ENCODE assay signal across 8 mouse cellular contexts in the genomic region with DNA sequence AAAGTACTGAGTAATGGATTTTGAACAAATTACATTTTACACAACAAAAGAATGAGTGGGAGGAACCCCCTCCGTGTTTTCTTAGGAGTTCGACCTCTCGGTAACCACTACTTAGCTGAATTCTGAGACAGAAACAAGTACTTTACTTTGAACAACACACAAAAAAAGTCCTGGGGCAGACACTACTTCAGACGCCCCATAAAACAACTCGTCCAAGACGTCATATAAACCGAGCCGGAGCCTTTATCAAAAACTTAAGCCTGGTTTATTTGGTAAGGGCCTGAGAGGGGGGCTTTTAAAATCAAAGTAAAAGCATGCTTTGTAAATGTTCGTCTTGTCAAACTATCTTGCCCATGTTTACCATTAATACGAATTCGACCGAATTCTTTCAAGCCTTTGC. TPM values are rescaled to one million over a fixed set of nuclear protein-coding genes. Genes with fewer than 3 reads are reported as not detected.
DNase-seq lines count a peak whose midpoint lies in the region; ATAC-seq and TF ChIP-seq lines count a peak whose summit lies in the region.

No protein-coding gene starts in this region.

- H3K27ac ChIP-seq in kidney, postnatal 0 days = no peak overlapping the region
- no peak overlapping the region; the same call in 1 of the 2 replicates for H3K27ac ChIP-seq in embryonic facial prominence, embryonic 13.5 days
- no peak overlapping the region for H3K27ac ChIP-seq in intestine, embryonic 15.5 days
- H3K27ac ChIP-seq in neural tube, embryonic 12.5 days = no peak overlapping the region

- WGBS in kidney, postnatal 0 days = 1% methylated on average over 12 of the region's 12 CpGs
- WGBS in embryonic facial prominence, embryonic 13.5 days = 3% methylated on average over 12 of the region's 12 CpGs
- WGBS in intestine, embryonic 15.5 days = 2% methylated on average over 12 of the region's 12 CpGs
- 4% methylated on average over 12 of the region's 12 CpGs for WGBS in neural tube, embryonic 12.5 days

- H3K36me3 ChIP-seq in kidney, postnatal 0 days (ENCODE audit: insufficient read depth, low read length) = no peaks in the 10 kb centered on the region
- no peaks in the 10 kb centered on the region for H3K36me3 ChIP-seq in embryonic facial prominence, embryonic 13.5 days
- no peaks in the 10 kb centered on the region for H3K36me3 ChIP-seq in intestine, embryonic 15.5 days
- no peaks in the 10 kb centered on the region for H3K36me3 ChIP-seq in neural tube, embryonic 12.5 days

- no peaks in the 10 kb centered on the region for H3K9me3 ChIP-seq in kidney, postnatal 0 days (replicated peaks; ENCODE audit: low read length)
- H3K9me3 ChIP-seq in embryonic facial prominence, embryonic 13.5 days = no peaks in the 10 kb centered on the region
- no peaks in the 10 kb centered on the region for H3K9me3 ChIP-seq in intestine, embryonic 15.5 days
- H3K9me3 ChIP-seq in neural tube, embryonic 12.5 days = no peaks in the 10 kb centered on the region

- H3K27me3 ChIP-seq in kidney, postnatal 0 days (ENCODE audit: insufficient read depth, low read length) = no peaks in the 10 kb centered on the region
- no peaks in the 10 kb centered on the region for H3K27me3 ChIP-seq in embryonic facial prominence, embryonic 13.5 days
- H3K27me3 ChIP-seq in intestine, embryonic 15.5 days (replicated peaks) = no peaks in the 10 kb centered on the region
- H3K27me3 ChIP-seq in neural tube, embryonic 12.5 days (replicated peaks) = no peaks in the 10 kb centered on the region

- ATAC-seq in kidney, postnatal 0 days (replicated peaks; ENCODE audit: low FRiP score, low read depth) = no peak
- no peak for ATAC-seq in embryonic facial prominence, embryonic 13.5 days (ENCODE audit: insufficient number of reproducible peaks, insufficient read depth, low FRiP score, low TSS enrichment, low read depth)
- no peak for ATAC-seq in intestine, embryonic 15.5 days
- ATAC-seq in neural tube, embryonic 12.5 days (ENCODE audit: low FRiP score, low read depth) = no peak

- DNase-seq in kidney, postnatal 0 days (ENCODE audit: low spot score) = peak; percentile 53
- no peak for DNase-seq in kidney, adult 11 months
- DNase-seq in thymus, postnatal 0 days (ENCODE audit: low spot score) = no peak
- DNase-seq in ovary, adult 18-20 months (ENCODE audit: low spot score) = no peak
- DNase-seq in lung, postnatal 25 days (ENCODE audit: low spot score) = no peak

- H3K9ac ChIP-seq in kidney, postnatal 0 days (ENCODE audit: low read depth, low read length) = peak overlapping the region; percentile 95
- H3K9ac ChIP-seq in embryonic facial prominence, embryonic 13.5 days = peak overlapping the region; percentile 88
- peak overlapping the region; percentile 78 for H3K9ac ChIP-seq in intestine, embryonic 15.5 days
- H3K9ac ChIP-seq in neural tube, embryonic 12.5 days = peak overlapping the region; percentile 89

- H3K4me2 ChIP-seq in kidney, postnatal 0 days (ENCODE audit: low read length) = peak overlapping the region; percentile 76
- peak overlapping the region; percentile 66 for H3K4me2 ChIP-seq in embryonic facial prominence, embryonic 13.5 days
- H3K4me2 ChIP-seq in intestine, embryonic 15.5 days (replicated peaks) = peak overlapping the region; percentile 64
- peak overlapping the region; percentile 69 for H3K4me2 ChIP-seq in neural tube, embryonic 12.5 days (replicated peaks)

- peaks cover 32% of the 10 kb centered on the region for H3K4me1 ChIP-seq in kidney, postnatal 0 days (replicated peaks; ENCODE audit: insufficient read depth, low read length)
- peaks cover 45% of the 10 kb centered on the region for H3K4me1 ChIP-seq in embryonic facial prominence, embryonic 13.5 days
- H3K4me1 ChIP-seq in intestine, embryonic 15.5 days (replicated peaks) = peaks cover 36% of the 10 kb centered on the region
- peaks cover 40% of the 10 kb centered on the region for H3K4me1 ChIP-seq in neural tube, embryonic 12.5 days

- peak overlapping the region; percentile 88 for H3K4me3 ChIP-seq in kidney, postnatal 0 days (replicated peaks; ENCODE audit: low read depth, low read length)
- H3K4me3 ChIP-seq in embryonic facial prominence, embryonic 13.5 days = peak overlapping the region; percentile 72
- H3K4me3 ChIP-seq in intestine, embryonic 15.5 days (replicated peaks) = peak overlapping the region; percentile 91
- H3K4me3 ChIP-seq in neural tube, embryonic 12.5 days = peak overlapping the region; percentile 81

- no peak for TF ChIP-seq CTCF in kidney, postnatal 0 days (IDR thresholded peaks at IDR 0.05; ENCODE audit: low read depth)

RNA-seq across cellular contexts. Expression of gene Mpzl1, which starts 1.0 kb away (rescaled TPM):
- 186 and 191 TPM in 2 replicates for polyA plus RNA-seq in kidney, postnatal 0 days (2015; fragmentation: Nextera tagmentation; extraction: Ambion mirVana)
- polyA plus RNA-seq in embryonic facial prominence, embryonic 13.5 days (2015; fragmentation: Nextera tagmentation; extraction: Ambion mirVana) = 146 and 163 TPM in 2 replicates
- polyA plus RNA-seq in intestine, embryonic 15.5 days (2015; fragmentation: Nextera tagmentation; extraction: Ambion mirVana) = 129 and 130 TPM in 2 replicates
- polyA plus RNA-seq in neural tube, embryonic 12.5 days (2016; fragmentation: Nextera tagmentation; extraction: Ambion mirVana) = 140 and 147 TPM in 2 replicates
- polyA plus RNA-seq in thymus, postnatal 0 days (2015; fragmentation: Nextera tagmentation; extraction: Ambion mirVana) = 17.4 and 17.8 TPM in 2 replicates
